Mouse (Mus musculus): ENCODE results near the gene Yjefn3. TPM values are rescaled to one million over a fixed set of nuclear protein-coding genes. Genes with fewer than 3 reads are reported as not detected.

The Yjefn3 gene
- 1 to 10 TPM in 1 of 2 experiments, not detected in 1; 2.0 TPM for polyA plus RNA-seq (2017; shearing (Covaris generic))

DNA sequence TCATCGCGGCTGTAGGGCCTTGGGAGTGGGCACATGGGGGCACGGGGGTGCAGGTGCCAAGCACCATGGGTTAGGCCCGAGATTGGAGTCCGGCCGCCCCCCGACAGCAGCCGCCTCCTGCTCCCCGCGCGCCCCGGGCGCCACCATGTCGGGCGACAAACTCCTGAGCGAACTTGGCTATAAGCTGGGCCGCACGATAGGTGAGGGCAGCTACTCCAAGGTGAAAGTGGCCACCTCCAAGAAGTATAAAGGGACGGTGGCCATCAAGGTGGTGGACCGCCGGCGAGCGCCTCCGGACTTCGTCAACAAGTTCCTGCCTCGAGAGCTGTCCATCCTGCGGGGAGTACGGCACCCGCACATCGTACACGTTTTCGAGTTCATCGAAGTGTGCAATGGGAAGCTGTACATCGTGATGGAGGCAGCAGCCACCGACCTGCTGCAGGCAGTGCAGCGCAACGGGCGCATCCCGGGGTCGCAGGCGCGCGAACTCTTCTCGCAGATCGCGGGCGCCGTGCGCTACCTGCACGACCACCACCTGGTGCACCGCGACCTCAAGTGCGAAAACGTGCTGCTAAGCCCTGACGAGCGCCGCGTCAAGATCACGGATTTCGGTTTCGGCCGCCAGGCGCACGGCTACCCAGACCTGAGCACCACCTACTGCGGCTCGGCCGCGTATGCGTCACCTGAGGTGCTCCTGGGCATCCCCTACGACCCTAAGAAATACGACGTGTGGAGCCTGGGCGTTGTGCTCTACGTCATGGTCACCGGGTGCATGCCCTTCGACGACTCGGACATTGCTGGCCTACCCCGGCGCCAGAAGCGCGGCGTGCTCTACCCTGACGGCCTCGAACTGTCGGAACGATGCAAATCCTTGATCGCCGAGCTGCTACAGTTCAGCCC lies at the start of gene Yjefn3, which contains the start of the genes Tssk6 and Ndufa13:
Gene Yjefn3 (minus strand): TSS at position 550 of the 900 bp plus-strand sequence.
Gene Tssk6 (plus strand): TSS at position 22 of the 900 bp plus-strand sequence.
Gene Ndufa13 (minus strand): TSS at position 396 of the 900 bp plus-strand sequence.

DNA sequence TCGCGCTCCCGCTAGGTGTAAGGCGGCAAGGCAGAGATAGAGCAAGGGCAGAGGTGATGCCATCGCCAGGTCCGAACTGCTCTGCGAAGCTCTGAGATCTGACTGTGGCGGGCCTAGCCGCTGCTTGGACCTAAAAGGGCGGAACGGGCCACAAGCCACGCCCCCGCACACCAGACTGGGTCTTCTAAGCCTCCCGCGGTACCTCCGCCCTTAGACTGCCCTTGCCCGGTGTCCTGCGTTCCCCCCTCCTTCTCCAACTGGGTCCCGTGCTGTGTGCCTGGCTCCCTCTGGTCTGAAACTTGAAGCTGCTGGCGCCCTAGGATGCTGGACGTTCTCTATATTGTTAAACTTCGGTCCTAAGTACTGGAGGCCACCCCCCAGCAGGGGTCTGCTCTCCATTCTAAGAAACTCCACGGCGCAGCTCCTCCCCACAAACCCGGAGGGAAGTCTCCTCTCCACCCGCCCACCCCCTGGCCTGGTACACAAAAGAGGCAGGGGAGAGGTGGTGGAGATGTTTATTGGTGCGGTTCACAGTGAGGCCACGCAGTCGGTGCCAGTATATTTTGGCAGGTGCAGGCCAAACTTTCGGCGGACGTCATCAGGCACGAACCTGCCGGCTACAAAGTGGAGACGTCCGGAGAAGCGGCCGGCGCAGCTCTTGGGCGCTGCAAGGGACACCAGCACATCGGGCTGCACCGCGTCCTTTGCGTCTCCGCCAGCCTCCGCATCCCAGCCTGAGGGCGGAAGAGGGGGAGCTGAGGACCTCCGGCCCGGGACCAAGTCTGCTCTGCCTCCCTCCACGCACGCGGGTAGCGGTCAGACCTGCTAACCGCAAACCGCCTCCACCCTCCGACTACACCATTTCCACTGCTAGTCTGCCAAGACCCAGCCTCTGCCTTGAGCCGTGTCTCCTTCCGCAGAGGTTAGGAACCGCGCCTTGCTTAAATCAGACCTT lies 14.9 kb downstream of the Yjefn3 start, which contains the start of gene Cilp2:
Gene Cilp2 (minus strand): TSS at position 399 of the 955 bp plus-strand sequence.

Other genes starting within 250 kb of the Yjefn3 start
- 1 to 10 TPM in 1 of 2 experiments, under 1 TPM in 1; 0.95 to 1.6 TPM for gene Zfp964, start 248.2 kb downstream of the Yjefn3 start, polyA plus RNA-seq (2017; shearing (Covaris generic))
- 10 to 100 TPM; 59.9 to 63.2 TPM for gene Zfp869, start 192.0 kb downstream of the Yjefn3 start, polyA plus RNA-seq (2017; shearing (Covaris generic))
- gene Zfp963, start 152.7 kb downstream of the Yjefn3 start, polyA plus RNA-seq (2017; shearing (Covaris generic)) = 1 to 10 TPM; 7.5 to 7.9 TPM
- not detected for gene Gm20422, start 127.8 kb downstream of the Yjefn3 start, polyA plus RNA-seq (2017; shearing (Covaris generic))
- gene Atp13a1, start 111.5 kb downstream of the Yjefn3 start, polyA plus RNA-seq (2017; shearing (Covaris generic)) = 100 to 1,000 TPM in 1 of 2 experiments, 10 to 100 TPM in 1; 85.5 to 118 TPM
- gene Zfp866, start 111.5 kb downstream of the Yjefn3 start, polyA plus RNA-seq (2017; shearing (Covaris generic)) = 10 to 100 TPM; 24.3 to 28.0 TPM
- gene Gmip, start 94.0 kb downstream of the Yjefn3 start, polyA plus RNA-seq (2017; shearing (Covaris generic)) = 100 to 1,000 TPM; 119 to 150 TPM
- under 1 TPM; 0.18 to 0.23 TPM for gene Lpar2, start 80.3 kb downstream of the Yjefn3 start, polyA plus RNA-seq (2017; shearing (Covaris generic))
- 10 to 100 TPM; 18.4 to 27.8 TPM for gene Pbx4, start 70.2 kb downstream of the Yjefn3 start, polyA plus RNA-seq (2017; shearing (Covaris generic))
- gene Cilp2, start 15.0 kb downstream of the Yjefn3 start, polyA plus RNA-seq (2017; shearing (Covaris generic)) = under 1 TPM in 1 of 2 experiments, not detected in 1; 0.07 TPM
- 1 to 10 TPM; 4.3 to 5.5 TPM for gene Tssk6, start 528 bp downstream of the Yjefn3 start, polyA plus RNA-seq (2017; shearing (Covaris generic))
- gene Ndufa13, start 154 bp downstream of the Yjefn3 start, polyA plus RNA-seq (2017; shearing (Covaris generic)) = 100 to 1,000 TPM; 156 to 161 TPM
- gene Gatad2a, start 93.7 kb upstream of the Yjefn3 start, polyA plus RNA-seq (2017; shearing (Covaris generic)) = 100 to 1,000 TPM; 126 to 142 TPM
- gene Mau2, start 140.0 kb upstream of the Yjefn3 start, polyA plus RNA-seq (2017; shearing (Covaris generic)) = 100 to 1,000 TPM in 1 of 2 experiments, 10 to 100 TPM in 1; 97.7 to 107 TPM
- gene Sugp1, start 140.1 kb upstream of the Yjefn3 start, polyA plus RNA-seq (2017; shearing (Covaris generic)) = 10 to 100 TPM; 59.2 to 60.4 TPM
- 1 to 10 TPM in 1 of 2 experiments, not detected in 1; 2.4 TPM for gene Tm6sf2, start 170.2 kb upstream of the Yjefn3 start, polyA plus RNA-seq (2017; shearing (Covaris generic))
- 1 to 10 TPM in 1 of 2 experiments, under 1 TPM in 1; 0.36 to 1.0 TPM for gene Hapln4, start 180.7 kb upstream of the Yjefn3 start, polyA plus RNA-seq (2017; shearing (Covaris generic))
- under 1 TPM; 0.04 to 0.65 TPM for gene Ncan, start 218.2 kb upstream of the Yjefn3 start, polyA plus RNA-seq (2017; shearing (Covaris generic))
- 10 to 100 TPM; 45.5 to 55.2 TPM for gene Nr2c2ap, start 228.6 kb upstream of the Yjefn3 start, polyA plus RNA-seq (2017; shearing (Covaris generic))
- gene Rfxank, start 236.4 kb upstream of the Yjefn3 start, polyA plus RNA-seq (2017; shearing (Covaris generic)) = 10 to 100 TPM; 40.9 to 46.2 TPM
- gene Borcs8, start 236.8 kb upstream of the Yjefn3 start, polyA plus RNA-seq (2017; shearing (Covaris generic)) = 10 to 100 TPM; 57.6 to 64.3 TPM
- gene Mef2b, start 237.0 kb upstream of the Yjefn3 start, polyA plus RNA-seq (2017; shearing (Covaris generic)) = under 1 TPM; 0.58 to 0.80 TPM